Mouse (Mus musculus) heart, adult 2 months (tissue): ENCODE measurements around the gene Gclc. TPM values are rescaled to one million over a fixed set of nuclear protein-coding genes. Genes with fewer than 3 reads are reported as not detected.

Source experiments
- DNase-seq, 2 experiments: peaks; one replicate each; pipeline ENCODE4 v3.0.0; 2021
- H3K27ac ChIP-seq: fragments of 200-600 bp; 2 replicates; pipeline ENCODE4 v1.8.1; 2022
- H3K27me3 ChIP-seq: fragments of 200-500 bp; 2 replicates; pipeline ENCODE4 v1.6.1; 2012; ENCODE audit warnings: mild to moderate bottlenecking, low read length, inconsistent platforms, mixed read lengths; ENCODE audit not compliant: control insufficient read depth, insufficient read depth
- H3K36me3 ChIP-seq: fragments of 200-500 bp; 2 replicates; pipeline ENCODE4 v1.6.1; 2012; ENCODE audit warnings: low read length, inconsistent platforms; ENCODE audit not compliant: control insufficient read depth, insufficient read depth
- H3K4me1 ChIP-seq: fragments of 200-500 bp; 2 replicates; pipeline ENCODE4 v1.6.1; 2011; ENCODE audit warnings: low read length; ENCODE audit not compliant: control insufficient read depth, insufficient read depth
- H3K4me3 ChIP-seq: fragments of 200-600 bp; 2 replicates; pipeline ENCODE4 v1.8.1; 2022
- H3K79me2 ChIP-seq: fragments of 200-500 bp; replicated peaks from 2 replicates; pipeline ENCODE4 v1.6.1; 2012; ENCODE audit warnings: mild to moderate bottlenecking, inconsistent platforms, low read length, moderate library complexity, mixed read lengths; ENCODE audit not compliant: control insufficient read depth, insufficient read depth
- H3K9ac ChIP-seq: fragments of 200-500 bp; 2 replicates; pipeline ENCODE4 v1.6.1; 2012; ENCODE audit warnings: low read depth, mild to moderate bottlenecking, control low read depth, inconsistent platforms, low read length, mixed read lengths
- CTCF ChIP-seq: fragments of 200-600 bp; IDR thresholded peaks from 2 replicates; pipeline ENCODE4 v1.8.1; 2022; ENCODE audit warnings: antibody characterized with exemption, mild to moderate bottlenecking, moderate library complexity
- EP300 ChIP-seq: fragments of 200-500 bp; IDR thresholded peaks from 2 replicates; pipeline ENCODE4 v1.6.1; 2011; ENCODE audit warnings: low read depth, low read length, control low read depth; ENCODE audit not compliant: insufficient read depth
- POLR2A ChIP-seq: fragments of 200-500 bp; IDR thresholded peaks from 2 replicates; pipeline ENCODE4 v1.6.1; 2011; ENCODE audit warnings: mild to moderate bottlenecking, low read depth, low read length, control low read depth; ENCODE audit not compliant: insufficient read depth
- WGBS: fragments of 180-500 bp; shearing (Covaris S2); methylation state at CpG from one replicate; pipeline ENCODE4 v1.1.7; 2018; 5-methylcytosine and 5-hydroxymethylcytosine counted together
- intact Hi-C: fragments of 180-260 bp; cut with DNase I; formaldehyde crosslinking; loops from one replicate; pipeline ENCODE4 v1.15.1; 2025
- polyA plus RNA-seq: library from polyadenylated mRNA; depleted of rRNA; stranded (reverse); fragments of >200 nt; gene quantifications from 2 replicates; pipeline ENCODE4 v1.2.3, GENCODE M21; 2012
- total RNA-seq, 2 experiments: library from RNA; stranded (reverse); gene quantifications; 2 replicates each; pipeline ENCODE4 v1.2.3; 2021

Gclc gene
- total and polyA plus RNA-seq, 3 experiments: 6.6 to 12.0 (median 10.6) TPM

GRCm38 (mm10) chr9:77757331-77757730 lies 3.0 kb downstream of the Gclc start:
- no peak for TF ChIP-seq CTCF
- TF ChIP-seq EP300: no peak
- TF ChIP-seq POLR2A: no peak
- no peak for DNase-seq
- Histone ChIP-seq H3K79me2 (no peaks in the 10 kb centered on the region; the same call in 1 of the 2 replicates), H3K27me3 (no peaks in the 10 kb centered on the region), H3K36me3 (peaks cover 2% of the 10 kb centered on the region), H3K27ac (no peak overlapping the region), H3K9ac (no peak overlapping the region; the same call in 1 of the 2 replicates), H3K4me3 (no peak overlapping the region), H3K4me1 (peaks cover 3% of the 10 kb centered on the region)
- 67% methylated on average over 1 of the region's 1 CpGs for WGBS
- intact Hi-C loops: no loop called here

- no peak overlapping the region for H3K4me3 ChIP-seq
- TF ChIP-seq POLR2A (no peak), CTCF (no peak), EP300 (no peak)
- H3K27ac ChIP-seq: no peak overlapping the region
- H3K79me2 ChIP-seq: no peaks in the 10 kb centered on the region; the same call in 1 of the 2 replicates
- peaks cover 2% of the 10 kb centered on the region for H3K36me3 ChIP-seq
- intact Hi-C loops: no loop called here
- H3K27me3 ChIP-seq: no peaks in the 10 kb centered on the region
- 72% methylated on average over 8 of the region's 8 CpGs for WGBS
- DNase-seq: no peak
- no peak overlapping the region for H3K9ac ChIP-seq
- peaks cover 3% of the 10 kb centered on the region for H3K4me1 ChIP-seq
Observed at GRCm38 (mm10) chr9:77758481-77758880, 4.1 kb downstream of the Gclc start.

- WGBS: 85% methylated on average over 6 of the region's 6 CpGs
- Histone ChIP-seq H3K4me1 (peaks cover 3% of the 10 kb centered on the region), H3K9ac (no peak overlapping the region), H3K36me3 (peaks cover 2% of the 10 kb centered on the region), H3K27me3 (no peaks in the 10 kb centered on the region), H3K27ac (no peak overlapping the region), H3K4me3 (no peak overlapping the region), H3K79me2 (no peaks in the 10 kb centered on the region; the same call in 1 of the 2 replicates)
- intact Hi-C loops: no loop called here
- no peak for DNase-seq
- no peak for TF ChIP-seq POLR2A
- TF ChIP-seq CTCF: no peak
- no peak for TF ChIP-seq EP300
Observed at GRCm38 (mm10) chr9:77759111-77759510, 4.8 kb downstream of the Gclc start.

GRCm38 (mm10) chr9:77759756-77760155 lies 5.4 kb downstream of the Gclc start:
- DNase-seq: no peak
- H3K9ac ChIP-seq: no peak overlapping the region
- peaks cover 3% of the 10 kb centered on the region for H3K4me1 ChIP-seq
- H3K79me2 ChIP-seq: no peaks in the 10 kb centered on the region; the same call in 1 of the 2 replicates
- peaks cover 2% of the 10 kb centered on the region for H3K36me3 ChIP-seq
- H3K4me3 ChIP-seq: no peak overlapping the region
- H3K27ac ChIP-seq: no peak overlapping the region
- TF ChIP-seq EP300 (no peak), CTCF (no peak), POLR2A (no peak)
- 71% methylated on average over 6 of the region's 6 CpGs for WGBS
- no peaks in the 10 kb centered on the region for H3K27me3 ChIP-seq
- intact Hi-C loops: no loop called here

- WGBS: 89% methylated on average over 8 of the region's 8 CpGs
- H3K4me1 ChIP-seq: no peaks in the 10 kb centered on the region
- no peaks in the 10 kb centered on the region for H3K36me3 ChIP-seq
- TF ChIP-seq CTCF: no peak
- no peak for TF ChIP-seq POLR2A
- no peak for TF ChIP-seq EP300
- intact Hi-C loops: no loop called here
- H3K27ac ChIP-seq: no peak overlapping the region
- no peak overlapping the region for H3K4me3 ChIP-seq
- H3K79me2 ChIP-seq: no peaks in the 10 kb centered on the region
- no peaks in the 10 kb centered on the region for H3K27me3 ChIP-seq
- H3K9ac ChIP-seq: no peak overlapping the region
- DNase-seq: no peak
Observed at GRCm38 (mm10) chr9:77766218-77766617, 11.9 kb downstream of the Gclc start.

- TF ChIP-seq POLR2A (no peak), CTCF (no peak), EP300 (no peak)
- intact Hi-C loops: no loop called here
- no peaks in the 10 kb centered on the region for H3K4me1 ChIP-seq
- H3K9ac ChIP-seq: no peak overlapping the region
- H3K27me3 ChIP-seq: no peaks in the 10 kb centered on the region
- 80% methylated on average over 3 of the region's 3 CpGs for WGBS
- no peaks in the 10 kb centered on the region for H3K36me3 ChIP-seq
- H3K4me3 ChIP-seq: no peak overlapping the region
- DNase-seq: no peak
- no peaks in the 10 kb centered on the region for H3K79me2 ChIP-seq
- H3K27ac ChIP-seq: no peak overlapping the region
Observed at GRCm38 (mm10) chr9:77766767-77767166, 12.4 kb downstream of the Gclc start.

GRCm38 (mm10) chr9:77770909-77771308 lies 16.6 kb downstream of the Gclc start:
- intact Hi-C loops: no loop called here
- H3K36me3 ChIP-seq: no peaks in the 10 kb centered on the region
- H3K27me3 ChIP-seq: no peaks in the 10 kb centered on the region
- no peaks in the 10 kb centered on the region for H3K79me2 ChIP-seq
- no peak for DNase-seq
- H3K9ac ChIP-seq: no peak overlapping the region
- 92% methylated on average over 6 of the region's 6 CpGs for WGBS
- no peak overlapping the region for H3K4me3 ChIP-seq
- H3K4me1 ChIP-seq: no peaks in the 10 kb centered on the region
- no peak overlapping the region for H3K27ac ChIP-seq
- TF ChIP-seq CTCF (no peak), EP300 (no peak), POLR2A (no peak)
